Mouse (Mus musculus) neural tube, embryonic 12.5 days (tissue): ENCODE measurements around the gene AF366264. TPM values are rescaled to one million over a fixed set of nuclear protein-coding genes. Genes with fewer than 3 reads are reported as not detected.
"Not testable (repeated sequence)": the region's sequence is repeated elsewhere in the genome, so short reads cannot be mapped to it uniquely, and the experiment has no call there.

Experiments used
- ATAC-seq: fragments of 200-750 bp; cut with Nextera tagmentation; 2 replicates; pipeline ENCODE4 v1.8.0; 2017; ENCODE audit warnings: low read depth, mild to moderate bottlenecking, moderate TSS enrichment, moderate library complexity; ENCODE audit not compliant: low FRiP score
- H3K27ac ChIP-seq: fragments of 300-500 bp; sonication (generic); 2 replicates; pipeline ENCODE4 v1.5.1; 2016
- H3K27me3 ChIP-seq: fragments of 300-500 bp; sonication (generic); replicated peaks from 2 replicates; pipeline ENCODE4 v1.6.1; 2016; ENCODE audit warnings: mild to moderate bottlenecking
- H3K36me3 ChIP-seq: fragments of 300-500 bp; sonication (generic); 2 replicates; pipeline ENCODE4 v1.6.1; 2016; ENCODE audit warnings: mild to moderate bottlenecking
- H3K4me1 ChIP-seq: fragments of 300-500 bp; sonication (generic); 2 replicates; pipeline ENCODE4 v1.6.1; 2016
- H3K4me2 ChIP-seq: fragments of 300-500 bp; sonication (generic); replicated peaks from 2 replicates; pipeline ENCODE4 v1.6.1; 2016; ENCODE audit warnings: mild to moderate bottlenecking
- H3K4me3 ChIP-seq: fragments of 300-500 bp; sonication (generic); 2 replicates; pipeline ENCODE4 v1.5.1; 2016
- H3K9ac ChIP-seq: fragments of 300-500 bp; sonication (generic); 2 replicates; pipeline ENCODE4 v1.6.1; 2016; ENCODE audit warnings: mild to moderate bottlenecking
- H3K9me3 ChIP-seq: fragments of 300-500 bp; sonication (generic); 2 replicates; pipeline ENCODE4 v1.6.1; 2016; ENCODE audit warnings: mild to moderate bottlenecking
- WGBS: fragments of 180-500 bp; shearing (Covaris S2); methylation state at CpG from one replicate; pipeline ENCODE4 v1.1.7; 2016; 5-methylcytosine and 5-hydroxymethylcytosine counted together
- polyA plus RNA-seq: library from polyadenylated mRNA; unstranded; fragments of >200 nt; fragmentation: Nextera tagmentation; extraction: Ambion mirVana; gene quantifications from 2 replicates; pipeline ENCODE4 v1.2.1, GENCODE M21; 2016

Gene AF366264
- not detected in 2 replicates for polyA plus RNA-seq

DNA sequence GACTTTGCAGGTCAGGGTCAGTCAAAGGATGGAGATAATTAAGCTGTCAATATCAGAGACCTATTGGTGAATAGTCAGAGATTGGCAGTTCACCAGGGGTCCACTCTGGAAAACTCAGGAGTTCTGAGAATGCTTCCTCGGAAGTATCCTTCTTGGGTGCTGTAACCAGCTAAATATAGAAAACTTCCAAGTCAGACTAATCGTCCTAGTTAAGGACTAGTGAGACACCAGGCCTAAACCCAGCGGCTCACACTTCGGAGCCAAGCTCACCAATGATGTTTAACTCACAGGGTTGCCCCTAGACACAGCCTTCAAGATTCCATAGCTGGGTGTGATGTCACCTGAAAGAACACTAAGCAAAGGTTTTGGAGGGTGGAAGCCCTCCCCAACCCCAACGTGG, at the start of gene AF366264:
Gene AF366264 (minus strand): TSS at position 101 of the 400 bp plus-strand sequence.
- not testable (repeated sequence) for H3K4me1 ChIP-seq, H3K9ac ChIP-seq, H3K4me3 ChIP-seq, H3K4me2 ChIP-seq, ATAC-seq, H3K36me3 ChIP-seq, H3K27me3 ChIP-seq, H3K27ac ChIP-seq, H3K9me3 ChIP-seq
- 85% methylated on average over 5 of the region's 5 CpGs for WGBS

DNA sequence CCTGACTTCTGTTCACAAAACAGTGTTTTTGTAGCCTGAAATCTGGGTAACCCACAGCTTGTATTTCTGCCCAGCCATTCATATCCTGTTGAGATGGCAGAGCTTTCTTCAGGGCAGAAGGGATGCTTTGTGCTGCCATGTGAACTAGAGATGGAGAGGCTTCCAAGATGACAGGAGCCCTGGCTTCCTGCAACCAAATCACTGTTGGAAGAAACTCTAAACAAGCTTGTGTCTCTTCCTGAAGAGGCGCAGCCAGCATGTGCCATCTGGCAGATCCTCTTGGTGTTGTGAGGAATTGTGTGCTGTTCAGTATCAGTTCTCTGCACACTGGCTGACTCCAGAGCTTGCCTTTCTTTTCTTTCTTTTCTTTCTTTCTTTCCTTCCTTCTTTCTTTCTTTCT, 5.1 kb upstream of the AF366264 start:
- not testable (repeated sequence) for H3K27ac ChIP-seq, H3K27me3 ChIP-seq, H3K4me2 ChIP-seq, ATAC-seq, H3K9me3 ChIP-seq, H3K36me3 ChIP-seq, H3K4me3 ChIP-seq, H3K4me1 ChIP-seq, H3K9ac ChIP-seq
- WGBS: 81% methylated on average over 1 of the region's 1 CpGs

DNA sequence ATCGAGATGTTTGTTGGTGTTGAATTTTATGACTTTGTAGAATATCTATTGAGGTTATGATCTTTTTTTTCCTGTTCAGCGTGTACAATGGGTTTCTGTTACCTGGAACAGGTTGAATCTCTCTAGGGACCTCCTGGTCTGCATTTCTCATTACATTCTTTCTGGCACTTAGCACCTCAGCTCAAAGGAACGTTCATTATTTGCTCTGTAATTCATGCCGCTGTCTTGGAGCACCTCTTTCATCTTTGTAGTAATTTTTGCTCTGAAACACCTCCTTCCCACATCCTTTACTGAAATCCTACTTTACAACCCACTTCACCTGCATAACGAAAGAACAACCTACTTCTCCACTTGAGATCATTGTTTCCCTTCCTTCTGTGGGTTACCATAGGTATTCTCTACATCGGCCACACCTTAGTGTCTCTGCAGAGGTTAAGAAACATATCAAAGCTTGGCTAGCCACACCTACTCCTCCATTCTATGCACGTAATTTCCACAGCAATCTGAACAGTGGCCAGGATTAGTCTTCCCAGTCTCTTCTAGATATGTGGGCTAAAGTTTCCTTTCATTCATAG, 9.5 kb downstream of the AF366264 start:
- 78% methylated on average over 7 of the region's 7 CpGs for WGBS
- Histone ChIP-seq H3K9ac (no peak overlapping the region), H3K36me3 (no peaks in the 10 kb centered on the region), H3K27me3 (no peaks in the 10 kb centered on the region), H3K4me1 (no peaks in the 10 kb centered on the region), H3K27ac (no peak overlapping the region), H3K9me3 (no peaks in the 10 kb centered on the region), H3K4me2 (no peak overlapping the region), H3K4me3 (no peak overlapping the region)
- no peak for ATAC-seq

DNA sequence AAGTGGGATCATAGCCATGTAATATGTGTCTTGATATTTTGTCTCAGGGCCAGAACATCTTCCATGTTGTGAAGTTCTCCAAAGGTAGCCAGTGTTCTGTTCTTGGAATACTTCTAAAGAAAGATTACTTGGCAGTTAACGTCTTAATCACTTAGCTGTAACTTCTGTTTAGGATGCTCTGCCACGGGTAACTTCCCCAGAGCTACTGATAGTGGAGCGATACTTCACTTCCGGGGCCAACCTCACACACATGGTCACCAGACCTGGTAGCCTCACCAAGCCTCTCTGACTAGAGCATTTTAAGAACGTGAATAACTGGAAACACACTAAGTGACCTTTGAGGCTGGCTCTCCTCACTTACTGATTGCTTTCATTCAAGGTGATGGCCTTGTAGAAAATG, 38.6 kb downstream of the AF366264 start:
- Histone ChIP-seq H3K9ac (no peak overlapping the region), H3K4me3 (no peak overlapping the region), H3K27ac (no peak overlapping the region), H3K27me3 (no peaks in the 10 kb centered on the region), H3K36me3 (peaks cover 39% of the 10 kb centered on the region), H3K4me1 (no peaks in the 10 kb centered on the region), H3K4me2 (no peak overlapping the region), H3K9me3 (no peaks in the 10 kb centered on the region)
- no peak for ATAC-seq
- WGBS: 92% methylated on average over 5 of the region's 5 CpGs

DNA sequence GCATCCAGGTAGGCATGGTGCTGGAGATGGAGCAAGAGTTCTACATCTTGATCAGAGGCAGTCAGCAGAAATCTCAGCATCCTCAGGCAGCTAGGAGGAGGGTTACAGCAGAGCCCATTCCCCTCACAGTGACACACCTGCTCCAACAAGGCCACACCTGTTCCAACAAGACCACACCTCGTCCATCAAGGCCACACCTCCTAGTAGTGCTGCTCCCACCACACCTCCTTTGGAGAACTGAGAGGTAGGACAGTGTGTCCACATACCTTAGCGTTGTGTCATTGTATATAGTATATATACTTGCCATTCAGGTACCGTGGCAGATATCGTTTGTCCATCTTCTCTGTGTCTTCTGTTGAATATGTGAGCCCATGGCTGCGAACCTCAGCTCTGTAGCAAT, 40.5 kb downstream of the AF366264 start:
- no peak overlapping the region for H3K27ac ChIP-seq
- no peak overlapping the region for H3K4me2 ChIP-seq
- no peak for ATAC-seq
- no peaks in the 10 kb centered on the region for H3K27me3 ChIP-seq
- H3K36me3 ChIP-seq: peaks cover 53% of the 10 kb centered on the region
- no peaks in the 10 kb centered on the region for H3K4me1 ChIP-seq
- H3K9me3 ChIP-seq: no peaks in the 10 kb centered on the region
- no peak overlapping the region for H3K4me3 ChIP-seq
- WGBS: 95% methylated on average over 5 of the region's 5 CpGs
- H3K9ac ChIP-seq: no peak overlapping the region

DNA sequence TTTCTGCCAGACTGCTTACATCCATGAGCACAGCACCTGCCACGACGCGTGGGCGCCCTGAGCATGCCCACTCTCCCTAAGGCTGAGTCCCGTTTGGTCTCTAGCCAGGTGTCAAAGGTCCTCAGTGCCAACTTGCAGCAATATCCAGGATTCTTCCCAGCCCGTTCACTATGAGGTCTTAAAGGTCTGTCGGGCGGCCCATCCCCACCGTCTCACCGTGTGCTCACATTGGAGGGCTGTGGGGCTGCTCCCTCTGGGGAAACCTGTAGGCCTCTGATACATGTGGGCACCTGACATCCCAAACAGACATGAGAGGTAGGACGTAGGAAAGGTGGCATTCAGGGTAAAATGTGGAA, 44.5 kb downstream of the AF366264 start:
- ATAC-seq: no peak
- Histone ChIP-seq H3K4me1 (no peaks in the 10 kb centered on the region), H3K27ac (no peak overlapping the region), H3K9me3 (no peaks in the 10 kb centered on the region), H3K4me2 (no peak overlapping the region), H3K27me3 (no peaks in the 10 kb centered on the region), H3K9ac (no peak overlapping the region), H3K36me3 (peaks cover 67% of the 10 kb centered on the region), H3K4me3 (no peak overlapping the region)
- WGBS: 76% methylated on average over 11 of the region's 11 CpGs

DNA sequence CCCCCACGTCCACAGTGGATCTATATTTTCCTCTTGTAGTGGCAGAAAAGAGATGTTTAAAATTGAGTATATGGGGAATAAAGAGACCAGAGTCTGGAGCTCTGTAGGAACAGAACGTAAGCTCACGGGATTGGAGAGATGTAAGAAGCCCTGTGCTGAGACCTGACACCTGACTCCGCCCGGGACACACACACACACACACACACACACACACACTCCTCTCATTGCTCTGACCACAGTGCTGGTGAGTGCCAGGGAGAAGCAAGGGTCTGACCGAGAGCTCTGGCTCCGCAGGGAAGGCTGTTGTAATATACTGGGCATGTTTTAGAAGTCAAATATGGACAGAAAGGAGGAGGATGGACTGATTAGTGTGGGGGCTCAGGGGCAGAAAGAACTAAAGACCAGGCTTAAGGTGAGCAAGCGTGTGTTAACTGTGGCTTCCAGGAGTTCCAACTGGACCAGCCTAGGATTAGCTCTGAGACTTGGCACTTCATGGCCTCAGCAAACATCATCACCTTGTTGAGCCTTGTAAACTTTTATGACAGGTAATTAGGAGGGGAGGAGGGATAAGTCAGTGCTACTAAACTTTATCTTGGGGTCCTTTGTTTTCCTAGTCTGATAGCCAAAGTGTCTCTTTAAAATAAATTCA, 45.0 kb downstream of the AF366264 start:
- Histone ChIP-seq H3K36me3 (peaks cover 66% of the 10 kb centered on the region), H3K27ac (no peak overlapping the region), H3K9ac (no peak overlapping the region), H3K4me1 (no peaks in the 10 kb centered on the region), H3K9me3 (no peaks in the 10 kb centered on the region), H3K4me2 (no peak overlapping the region), H3K4me3 (no peak overlapping the region), H3K27me3 (no peaks in the 10 kb centered on the region)
- ATAC-seq: no peak
- WGBS: 82% methylated on average over 8 of the region's 8 CpGs

DNA sequence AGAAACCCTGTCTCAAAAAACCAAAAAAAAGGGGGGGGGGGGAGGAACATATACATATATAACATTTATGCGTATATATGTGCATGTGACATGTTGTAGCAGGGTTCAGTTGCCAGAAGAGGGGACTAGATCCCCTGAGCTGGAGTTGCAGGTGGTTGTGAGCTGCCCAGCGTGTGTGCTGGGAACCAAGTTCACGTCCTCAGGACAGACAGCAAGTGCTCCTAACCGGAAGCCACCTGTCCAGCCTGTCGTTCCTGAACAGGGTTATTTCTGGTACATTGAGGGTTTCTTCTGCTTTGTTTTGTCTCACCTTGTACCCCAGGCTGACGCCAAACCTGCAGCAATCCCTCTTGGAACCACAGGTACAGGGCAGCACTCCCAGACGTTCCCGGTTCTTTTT, 48.6 kb downstream of the AF366264 start:
- Histone ChIP-seq H3K27me3 (no peaks in the 10 kb centered on the region), H3K27ac (no peak overlapping the region), H3K4me2 (no peak overlapping the region), H3K4me3 (no peak overlapping the region), H3K9me3 (no peaks in the 10 kb centered on the region), H3K4me1 (peaks cover 10% of the 10 kb centered on the region), H3K36me3 (peaks cover 37% of the 10 kb centered on the region), H3K9ac (no peak overlapping the region)
- no peak for ATAC-seq
- WGBS: 96% methylated on average over 8 of the region's 8 CpGs

DNA sequence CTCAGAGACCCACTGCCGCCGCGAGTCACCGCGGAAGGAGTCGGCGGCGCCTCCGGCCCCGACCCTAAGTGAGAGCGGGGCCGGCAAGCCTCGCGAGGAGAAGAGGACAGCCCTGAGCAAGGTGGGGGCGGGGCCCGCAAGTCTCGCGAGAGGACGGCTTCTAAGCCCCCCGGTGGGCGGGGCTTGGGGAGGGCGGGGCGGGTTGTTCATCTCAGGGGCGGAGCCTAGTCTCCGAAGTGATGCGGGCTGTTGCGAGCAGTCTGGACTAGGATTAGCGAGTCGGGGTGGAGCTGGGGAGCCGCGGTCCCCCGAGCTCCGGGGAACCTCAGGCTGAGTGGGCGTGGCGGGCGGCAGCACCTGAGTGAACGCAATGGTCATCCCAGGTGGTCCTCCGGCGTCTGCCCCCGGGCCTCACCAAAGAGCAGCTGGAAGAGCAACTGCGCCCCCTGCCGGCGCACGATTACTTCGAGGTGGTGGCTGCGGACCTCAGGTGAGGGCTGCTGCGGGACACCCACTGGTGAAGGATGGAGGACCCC, 52.4 kb downstream of the AF366264 start:
- H3K4me3 ChIP-seq: peak overlapping the region; percentile 54
- peaks cover 30% of the 10 kb centered on the region for H3K36me3 ChIP-seq
- H3K4me1 ChIP-seq: peaks cover 16% of the 10 kb centered on the region
- peak overlapping the region; percentile 76 for H3K9ac ChIP-seq
- peak; percentile 96 for ATAC-seq
- H3K4me2 ChIP-seq: peak overlapping the region; percentile 74
- peak overlapping the region; percentile 90 for H3K27ac ChIP-seq
- WGBS: 1% methylated on average over 46 of the region's 47 CpGs
- no peaks in the 10 kb centered on the region for H3K27me3 ChIP-seq
- no peaks in the 10 kb centered on the region for H3K9me3 ChIP-seq

DNA sequence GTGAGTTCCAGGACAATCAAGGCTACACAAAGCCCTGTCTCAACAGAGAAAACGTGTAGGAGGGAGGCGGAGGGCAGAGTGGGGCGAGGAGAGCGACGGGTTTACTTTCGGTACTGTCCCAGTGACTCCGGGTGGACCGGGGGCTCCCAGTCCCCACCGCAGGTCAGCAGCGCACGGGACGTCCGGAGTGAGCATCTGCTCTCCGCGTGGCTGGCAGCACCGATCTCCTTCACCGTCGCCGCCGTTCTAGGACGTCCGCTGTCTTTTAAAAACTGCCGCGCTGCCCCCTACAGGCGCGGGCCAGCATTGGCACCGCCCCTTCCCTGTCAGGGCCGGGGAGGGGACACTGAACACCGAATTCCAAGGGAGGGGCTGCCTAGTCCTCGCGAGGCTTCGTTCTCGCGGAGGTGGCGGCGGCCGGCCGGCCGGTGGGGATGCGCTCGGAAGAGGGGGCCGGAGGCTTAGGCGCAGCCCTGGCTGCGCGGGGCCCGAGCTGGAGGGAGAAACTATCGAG, 52.9 kb downstream of the AF366264 start, which contains the start of gene Upf3a:
Gene Upf3a (plus strand): TSS at position 366 of the 514 bp plus-strand sequence.
- Histone ChIP-seq H3K27me3 (no peaks in the 10 kb centered on the region), H3K27ac (peak within 1 kb of the TSS; percentile 90), H3K9me3 (no peaks in the 10 kb centered on the region), H3K9ac (peak within 1 kb of the TSS; percentile 76), H3K4me3 (peak within 1 kb of the TSS; percentile 54), H3K4me1 (peaks cover 16% of the 10 kb centered on the region), H3K4me2 (peak within 1 kb of the TSS; percentile 74), H3K36me3 (peaks cover 35% of the 10 kb centered on the region)
- under 1% methylated on average over 47 of the region's 47 CpGs for WGBS
- peak; percentile 95 for ATAC-seq
